In the genomic region with DNA sequence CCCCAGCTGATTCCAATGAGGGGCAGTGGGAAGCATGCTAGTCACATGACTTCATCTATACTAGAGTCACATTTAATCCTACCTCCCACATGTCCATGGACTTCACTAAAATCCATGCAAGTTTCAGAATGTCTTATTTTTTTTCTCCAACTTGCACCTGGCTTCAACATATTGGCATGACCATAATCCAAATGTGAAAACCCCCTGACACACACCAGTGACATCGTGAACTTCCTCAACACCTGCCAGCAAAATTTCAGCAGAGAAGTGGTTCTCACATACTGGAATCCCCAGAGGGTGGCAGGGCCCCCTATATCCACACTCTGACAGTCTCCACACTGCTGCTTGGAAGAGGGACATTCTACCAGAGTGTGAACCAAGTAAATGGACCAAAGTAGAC, we compare ENCODE assay signal across 27 mouse cellular contexts.
"Had no signal": no experiment of that assay in that cellular context is flagged by ENCODE, and none has a peak within 500 bp of the region (broad histone marks: within the 10 kb centered on the region; RNA-seq: fewer than 3 reads in every experiment).

No protein-coding gene starts in this region.

- ATAC-seq: forebrain, embryonic 13.5 days; forebrain, embryonic 14.5 days; forebrain, embryonic 15.5 days; forebrain, embryonic 16.5 days; forebrain, postnatal 0 days had no signal

- H3K27me3 ChIP-seq: embryonic facial prominence, embryonic 12.5 days; embryonic facial prominence, embryonic 13.5 days; embryonic facial prominence, embryonic 15.5 days; forebrain, embryonic 12.5 days; forebrain, embryonic 13.5 days; forebrain, embryonic 15.5 days had no signal

- H3K9me3 ChIP-seq: embryonic facial prominence, embryonic 10.5 days; embryonic facial prominence, embryonic 12.5 days; embryonic facial prominence, embryonic 13.5 days; embryonic facial prominence, embryonic 15.5 days; forebrain, embryonic 10.5 days; forebrain, embryonic 12.5 days; forebrain, embryonic 13.5 days; forebrain, embryonic 15.5 days had no signal

- H3K9ac ChIP-seq: embryonic facial prominence, embryonic 12.5 days; embryonic facial prominence, embryonic 13.5 days; embryonic facial prominence, embryonic 15.5 days; forebrain, embryonic 12.5 days; forebrain, embryonic 13.5 days; forebrain, embryonic 15.5 days; forebrain, postnatal 0 days had no signal

- H3K27ac ChIP-seq: embryonic facial prominence, embryonic 10.5 days; embryonic facial prominence, embryonic 12.5 days; embryonic facial prominence, embryonic 13.5 days; embryonic facial prominence, embryonic 15.5 days; forebrain, embryonic 10.5 days; forebrain, embryonic 12.5 days; forebrain, embryonic 13.5 days; forebrain, embryonic 15.5 days; gastrocnemius, adult 2 months; heart, adult 2 months had no signal

- H3K4me3 ChIP-seq: embryonic facial prominence, embryonic 10.5 days; embryonic facial prominence, embryonic 12.5 days; embryonic facial prominence, embryonic 13.5 days; embryonic facial prominence, embryonic 15.5 days; erythroblast, embryonic 14.5 days; forebrain, embryonic 10.5 days; forebrain, embryonic 12.5 days; forebrain, embryonic 13.5 days; forebrain, embryonic 15.5 days; gastrocnemius, adult 2 months; heart, adult 2 months had no signal

- H3K36me3 ChIP-seq: embryonic facial prominence, embryonic 10.5 days; embryonic facial prominence, embryonic 12.5 days; embryonic facial prominence, embryonic 13.5 days; embryonic facial prominence, embryonic 15.5 days; forebrain, embryonic 10.5 days; forebrain, embryonic 12.5 days; forebrain, embryonic 15.5 days had no signal

- H3K4me1 ChIP-seq: embryonic facial prominence, embryonic 15.5 days; forebrain, embryonic 10.5 days had no signal

- H3K4me2 ChIP-seq: embryonic facial prominence, embryonic 12.5 days; embryonic facial prominence, embryonic 13.5 days; embryonic facial prominence, embryonic 15.5 days; forebrain, embryonic 12.5 days; forebrain, embryonic 13.5 days; forebrain, embryonic 15.5 days had no signal

- DNase-seq: cerebellum, adult 9-10 months; cerebellum, adult 9-11 months; cerebellum, postnatal 10 days; cerebellum, postnatal 14 days; cerebellum, postnatal 25 days; cerebellum, postnatal 36 days; embryo, embryonic 11 days; forebrain, postnatal 0 days; gastrocnemius, adult 2 months; gastrocnemius, postnatal 10 days; gastrocnemius, postnatal 14 days; gastrocnemius, postnatal 25 days; gastrocnemius, postnatal 36 days; heart, adult 11 months; heart, adult 18-20 months; heart, adult 2 months had no signal
